Mouse (Mus musculus) stomach, postnatal 0 days (tissue): ENCODE measurements at regions not wholly inside any gene's neighbourhood (a gene's known extent, or its start where the extent isn't known, plus 50 kb on each side); places are given as distances from the start of the nearest gene placed in this dataset.
"Not testable (repeated sequence)": the region's sequence is repeated elsewhere in the genome, so short reads cannot be mapped to it uniquely, and the experiment has no call there.

ENCODE experiments used
- ATAC-seq: fragments of 200-750 bp; cut with Nextera tagmentation; 2 replicates; pipeline ENCODE4 v1.8.0; 2017; ENCODE audit not compliant: low FRiP score, low TSS enrichment
- DNase-seq: peaks from one replicate; pipeline ENCODE4 v3.0.0-alpha.2; 2016; ENCODE audit warnings: low spot score
- H3K27ac ChIP-seq: fragments of 300-500 bp; sonication (generic); replicated peaks from 2 replicates; pipeline ENCODE4 v1.5.1; 2014; ENCODE audit warnings: mild to moderate bottlenecking, control low read depth
- H3K27me3 ChIP-seq: fragments of 300-500 bp; sonication (generic); 2 replicates; pipeline ENCODE4 v1.6.1; 2014; ENCODE audit warnings: low read length; ENCODE audit not compliant: control insufficient read depth, insufficient read depth
- H3K36me3 ChIP-seq: fragments of 300-500 bp; sonication (generic); 2 replicates; pipeline ENCODE4 v1.6.1; 2014; ENCODE audit warnings: low read length, mixed read lengths; ENCODE audit not compliant: control insufficient read depth, insufficient read depth
- H3K4me1 ChIP-seq: fragments of 300-500 bp; sonication (generic); replicated peaks from 2 replicates; pipeline ENCODE4 v1.6.1; 2014; ENCODE audit warnings: antibody characterized with exemption; ENCODE audit not compliant: control insufficient read depth, insufficient read depth
- H3K4me2 ChIP-seq: fragments of 300-500 bp; sonication (generic); replicated peaks from 2 replicates; pipeline ENCODE4 v1.6.1; 2014; ENCODE audit warnings: low read depth, mild to moderate bottlenecking, control low read depth, moderate library complexity
- H3K4me3 ChIP-seq: fragments of 300-500 bp; sonication (generic); 2 replicates; pipeline ENCODE4 v1.5.1; 2014; ENCODE audit warnings: low read depth, low read length, control low read depth
- H3K9ac ChIP-seq: fragments of 300-500 bp; sonication (generic); 2 replicates; pipeline ENCODE4 v1.6.1; 2014; ENCODE audit warnings: mild to moderate bottlenecking, low read length, control low read depth, mixed read lengths
- H3K9me3 ChIP-seq: fragments of 300-500 bp; sonication (generic); 2 replicates; pipeline ENCODE4 v1.6.1; 2016; ENCODE audit warnings: low read length; ENCODE audit not compliant: control insufficient read depth
- CTCF ChIP-seq: IDR thresholded peaks from 2 replicates; pipeline ENCODE4 v1.5.1; 2016; ENCODE audit warnings: antibody characterized with exemption, low read depth, mild to moderate bottlenecking, moderate library complexity
- EP300 ChIP-seq: optimal IDR thresholded peaks from 2 replicates; pipeline ENCODE3; 2016; ENCODE audit warnings: antibody characterized with exemption
- WGBS: fragments of 180-500 bp; shearing (Covaris S2); extraction: QIAGEN DNeasy Blood & Tissue Kit; methylation state at CpG from one replicate; pipeline ENCODE4 v1.1.7; 2014; 5-methylcytosine and 5-hydroxymethylcytosine counted together

DNA sequence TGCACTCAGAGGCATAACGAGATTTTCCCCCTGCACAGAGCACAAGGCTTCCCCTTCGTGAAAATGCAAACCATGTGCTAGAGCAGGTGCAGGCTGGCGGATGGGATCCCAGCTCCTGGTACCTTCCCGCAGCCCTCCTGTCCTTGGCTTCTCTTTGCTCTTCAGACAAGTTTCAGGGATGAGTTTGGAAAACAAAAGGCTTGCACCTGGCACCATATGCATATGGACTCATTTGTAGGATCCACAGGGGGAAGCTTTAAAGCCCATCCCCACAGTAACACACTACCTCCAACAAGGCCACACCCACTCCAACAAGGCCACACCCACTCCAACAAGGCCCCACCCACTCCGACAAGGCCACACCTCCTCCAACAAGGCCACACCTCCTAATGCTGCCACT, 663.9 kb upstream of the Gm19410 start:
- Histone ChIP-seq H3K27ac (no peak overlapping the region), H3K9me3 (no peaks in the 10 kb centered on the region), H3K4me1 (no peaks in the 10 kb centered on the region), H3K4me3 (no peak overlapping the region), H3K27me3 (no peaks in the 10 kb centered on the region), H3K36me3 (no peaks in the 10 kb centered on the region), H3K4me2 (no peak overlapping the region), H3K9ac (no peak overlapping the region)
- WGBS, result 75% methylated on average over 5 of the region's 5 CpGs
- DNase-seq, result no peak
- no peak for TF ChIP-seq CTCF
- TF ChIP-seq EP300, result no peak
- no peak; the same call in 1 of the 2 replicates for ATAC-seq

GRCm38 (mm10) chr8:35102102-35102501, 663.5 kb upstream of the Gm19410 start:
- 49% methylated on average over 3 of the region's 3 CpGs for WGBS
- not testable (repeated sequence) for H3K4me1 ChIP-seq, DNase-seq, H3K4me2 ChIP-seq, H3K27ac ChIP-seq, H3K36me3 ChIP-seq, H3K4me3 ChIP-seq, H3K9me3 ChIP-seq, H3K9ac ChIP-seq, H3K27me3 ChIP-seq
- ATAC-seq, result peak; percentile 48

GRCm38 (mm10) chr8:35104465-35104876, 661.1 kb upstream of the Gm19410 start:
- H3K4me2 ChIP-seq, H3K27ac ChIP-seq, H3K27me3 ChIP-seq, H3K36me3 ChIP-seq, H3K9me3 ChIP-seq, H3K9ac ChIP-seq, H3K4me3 ChIP-seq, H3K4me1 ChIP-seq: not testable (repeated sequence)
- ATAC-seq (peak; percentile 83), DNase-seq (peak; percentile 50)

DNA sequence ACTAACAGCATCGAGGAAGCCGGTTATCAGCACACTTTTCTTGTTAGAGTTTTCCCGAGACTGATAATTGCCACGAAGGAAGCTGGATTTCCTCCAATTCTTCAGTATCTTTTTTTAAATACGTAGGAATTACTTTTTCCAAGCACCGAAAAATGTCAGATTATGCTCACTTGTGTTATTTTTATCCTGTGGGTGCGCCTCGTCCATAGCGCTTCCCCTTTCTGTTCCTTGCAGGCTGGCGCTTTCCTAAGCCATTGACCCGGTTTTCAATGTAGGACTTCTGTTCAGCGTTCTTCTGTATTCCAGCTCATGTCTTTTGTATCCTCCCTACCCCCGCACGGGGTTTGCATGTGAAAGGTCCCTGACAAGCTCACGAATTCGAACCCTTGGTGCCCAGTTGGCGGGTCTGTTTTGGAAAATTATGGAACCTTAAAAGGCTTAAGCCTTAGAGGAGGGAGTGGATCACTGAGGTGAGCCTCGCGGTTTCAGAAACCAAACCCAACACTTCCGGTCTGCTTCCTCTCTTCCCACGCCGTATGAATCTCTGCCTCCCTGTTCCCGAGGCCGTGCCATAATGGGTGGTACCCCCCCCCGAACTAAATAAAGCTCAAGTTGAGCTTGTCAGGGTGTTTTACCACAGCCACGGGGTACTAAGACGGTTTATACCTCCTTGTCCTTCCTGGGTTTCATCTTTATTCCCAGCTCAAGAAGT, 655.9 kb upstream of the Gm19410 start:
- H3K4me3 ChIP-seq, result no peak overlapping the region
- H3K9me3 ChIP-seq, result no peaks in the 10 kb centered on the region
- no peak overlapping the region for H3K27ac ChIP-seq
- ATAC-seq (no peak), DNase-seq (no peak)
- H3K36me3 ChIP-seq, result no peaks in the 10 kb centered on the region
- H3K9ac ChIP-seq, result no peak overlapping the region
- no peaks in the 10 kb centered on the region for H3K4me1 ChIP-seq
- 80% methylated on average over 27 of the region's 27 CpGs for WGBS
- H3K4me2 ChIP-seq, result peak overlapping the region; percentile 14; the same call in 1 of the 2 replicates
- H3K27me3 ChIP-seq, result no peaks in the 10 kb centered on the region
- no peak for TF ChIP-seq EP300
- TF ChIP-seq CTCF, result no peak

DNA sequence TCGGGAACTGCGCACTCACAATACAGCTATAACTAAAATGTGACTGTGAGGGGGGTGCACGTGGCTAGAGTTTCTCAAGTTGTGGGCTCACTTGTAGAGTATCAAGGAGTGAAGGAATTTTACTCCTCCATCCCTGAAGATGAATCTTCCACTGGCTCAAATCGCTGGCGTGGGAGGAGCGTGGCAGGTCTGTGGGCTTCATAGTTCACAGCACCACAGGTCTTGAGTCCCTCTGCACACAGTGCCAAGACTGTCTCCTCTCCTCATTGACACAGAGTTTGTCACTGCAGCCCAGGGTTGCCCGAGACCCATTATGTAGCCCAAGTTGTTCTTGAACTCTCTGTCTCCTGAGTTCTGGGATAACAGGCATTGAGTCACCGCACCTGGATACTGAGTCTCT, 655.3 kb upstream of the Gm19410 start:
- no peak for DNase-seq
- no peaks in the 10 kb centered on the region for H3K9me3 ChIP-seq
- H3K4me3 ChIP-seq, result no peak overlapping the region
- H3K27me3 ChIP-seq, result no peaks in the 10 kb centered on the region
- no peak overlapping the region for H3K9ac ChIP-seq
- 94% methylated on average over 8 of the region's 8 CpGs for WGBS
- H3K27ac ChIP-seq, result no peak overlapping the region
- no peaks in the 10 kb centered on the region for H3K36me3 ChIP-seq
- no peak overlapping the region for H3K4me2 ChIP-seq
- ATAC-seq, result no peak
- H3K4me1 ChIP-seq, result no peaks in the 10 kb centered on the region
- no peak for TF ChIP-seq EP300
- TF ChIP-seq CTCF, result no peak

- H3K36me3 ChIP-seq, result no peaks in the 10 kb centered on the region
- H3K9me3 ChIP-seq, result no peaks in the 10 kb centered on the region
- ATAC-seq, result no peak
- H3K4me3 ChIP-seq, result no peak overlapping the region
- no peaks in the 10 kb centered on the region for H3K4me1 ChIP-seq
- no peak for DNase-seq
- no peak overlapping the region for H3K27ac ChIP-seq
- no peak overlapping the region for H3K4me2 ChIP-seq
- H3K9ac ChIP-seq, result no peak overlapping the region
- TF ChIP-seq CTCF (no peak), EP300 (no peak)
- no peaks in the 10 kb centered on the region for H3K27me3 ChIP-seq
- 46% methylated on average over 7 of the region's 7 CpGs for WGBS
These were observed 654.5 kb upstream of the Gm19410 start for GRCm38 (mm10) chr8:35111130-35111529.
